Mouse (Mus musculus) spleen, embryonic (tissue): ENCODE data around the gene Immp2l.

Experiments used
- CTCF ChIA-PET: fragments of 350-600 bp; sonication (Branson Sonifier 250); formaldehyde crosslinking; loops from one replicate; lab custom pipeline; 2022; lab: Charles Lee

Gene Immp2l

DNA sequence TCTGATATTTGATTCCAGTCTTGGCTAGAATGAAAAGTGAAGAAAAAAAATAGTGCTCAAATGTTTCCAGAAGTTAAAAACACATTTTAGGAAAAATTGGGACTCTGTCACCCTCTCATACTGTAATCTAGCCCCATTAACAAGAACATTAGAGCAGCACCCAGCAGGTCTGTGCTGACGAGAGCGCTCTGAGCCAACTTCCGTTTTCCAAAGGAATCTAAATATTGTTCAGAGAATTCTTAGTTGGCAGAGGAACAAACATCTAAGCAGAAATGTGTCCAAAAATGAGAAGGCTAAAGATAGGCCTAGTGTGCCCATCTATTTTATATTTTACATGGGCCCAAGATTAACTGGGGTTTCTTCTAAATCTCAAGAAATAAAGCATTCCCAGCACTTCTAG is 486.7 kb downstream of the Immp2l start:
- CTCF ChIA-PET, result no interaction called here

DNA sequence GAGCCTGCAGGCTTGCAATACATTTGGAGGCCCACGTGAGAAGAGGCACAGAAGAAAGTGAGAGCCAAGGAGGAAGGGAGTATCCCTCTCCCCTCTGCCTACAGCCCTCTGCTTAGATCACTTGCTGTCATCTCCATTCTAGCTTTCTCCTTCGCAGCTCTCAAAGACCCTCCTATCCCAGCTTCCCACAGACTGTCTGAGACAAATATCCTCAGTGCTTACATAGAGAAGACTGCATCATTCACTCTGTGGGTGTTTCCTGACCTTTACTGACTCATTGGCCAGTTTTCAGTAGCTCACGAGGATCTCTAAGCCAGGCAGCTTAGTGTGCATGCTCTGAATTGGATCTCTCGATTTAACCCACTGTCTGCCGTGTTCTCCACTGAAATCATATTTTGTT is 495.0 kb downstream of the Immp2l start:
- CTCF ChIA-PET, result no interaction called here

DNA sequence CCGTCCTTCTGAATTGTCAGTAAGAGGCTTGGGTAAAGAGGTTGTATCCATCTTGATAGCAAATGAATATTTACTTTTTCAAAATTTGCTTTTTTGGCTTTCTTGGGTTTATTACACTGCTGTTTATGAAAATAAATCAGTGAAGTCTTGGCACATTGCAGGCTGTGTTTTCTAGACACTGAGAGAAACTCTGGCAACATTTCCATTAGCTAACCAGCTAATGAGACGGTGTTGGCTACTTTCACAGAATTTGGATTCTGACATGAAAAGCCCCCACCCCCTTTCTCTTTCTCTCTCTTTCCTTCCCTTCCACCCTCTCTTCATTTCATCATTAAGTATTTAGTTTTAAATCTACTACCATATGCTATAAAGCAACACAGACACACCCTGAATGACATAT is 496.4 kb downstream of the Immp2l start:
- CTCF ChIA-PET, result no interaction called here

DNA sequence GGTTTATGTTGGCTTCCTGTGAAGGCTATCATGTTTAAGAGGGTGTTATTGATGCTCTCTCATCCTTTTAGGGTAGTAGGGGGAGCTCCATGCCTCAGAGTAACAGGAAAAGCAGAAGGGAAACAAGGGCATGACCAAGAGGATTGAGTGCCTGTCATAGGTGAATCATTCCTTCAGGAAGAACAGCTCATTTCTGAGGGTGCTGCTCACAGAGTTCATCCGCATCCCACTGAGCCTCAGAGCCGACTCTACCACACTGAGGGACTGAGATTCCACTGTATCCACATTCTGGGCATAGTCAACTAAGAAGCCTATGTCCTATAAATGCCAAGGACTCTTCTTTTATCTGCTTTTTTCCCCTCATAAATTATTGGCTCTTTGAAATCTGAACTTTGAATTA is 497.8 kb downstream of the Immp2l start:
- CTCF ChIA-PET, result no interaction called here

DNA sequence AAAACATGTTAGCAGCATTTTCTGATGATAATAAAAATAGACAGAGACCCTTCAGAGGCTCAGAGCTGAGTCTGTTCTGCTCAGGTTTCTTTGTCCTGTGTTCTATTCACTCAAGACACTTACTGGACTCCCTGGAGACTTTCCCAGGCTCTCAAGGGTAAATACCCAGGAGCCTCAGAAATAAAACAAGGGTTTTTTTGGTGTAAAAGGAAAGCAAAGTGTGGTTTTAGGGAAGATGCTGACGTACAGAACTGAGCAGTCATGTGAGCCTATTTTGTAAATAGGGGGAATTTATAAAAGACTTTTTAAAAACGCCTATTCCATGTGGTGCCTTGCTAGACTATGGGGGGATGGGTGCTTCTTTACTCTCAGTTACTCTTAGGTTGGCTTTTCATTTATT is 502.8 kb downstream of the Immp2l start:
- CTCF ChIA-PET, result no interaction called here

DNA sequence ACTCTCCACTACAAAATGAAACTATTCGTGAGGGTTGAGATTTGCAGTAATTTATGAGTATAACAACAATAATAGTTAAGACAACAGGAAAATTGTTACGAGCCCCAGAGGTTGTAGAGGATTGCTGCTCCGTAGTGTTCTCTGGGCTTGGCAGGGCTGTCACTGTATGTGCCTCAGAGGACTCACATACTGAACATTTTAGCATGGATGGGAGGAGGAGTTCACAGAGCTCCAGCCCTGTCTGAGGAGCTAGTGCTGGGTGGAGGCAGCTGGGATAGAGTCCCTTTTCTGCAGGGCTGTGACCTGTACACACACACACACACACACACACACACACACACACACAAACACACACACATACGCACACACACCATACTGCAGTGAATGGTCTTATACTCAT is 504.5 kb downstream of the Immp2l start:
- CTCF ChIA-PET, result interaction anchor here (0.6 kb wide), 1 partner anchor 541 kb away, joined by 3 read pairs; no protein-coding TSS in a partner anchor

DNA sequence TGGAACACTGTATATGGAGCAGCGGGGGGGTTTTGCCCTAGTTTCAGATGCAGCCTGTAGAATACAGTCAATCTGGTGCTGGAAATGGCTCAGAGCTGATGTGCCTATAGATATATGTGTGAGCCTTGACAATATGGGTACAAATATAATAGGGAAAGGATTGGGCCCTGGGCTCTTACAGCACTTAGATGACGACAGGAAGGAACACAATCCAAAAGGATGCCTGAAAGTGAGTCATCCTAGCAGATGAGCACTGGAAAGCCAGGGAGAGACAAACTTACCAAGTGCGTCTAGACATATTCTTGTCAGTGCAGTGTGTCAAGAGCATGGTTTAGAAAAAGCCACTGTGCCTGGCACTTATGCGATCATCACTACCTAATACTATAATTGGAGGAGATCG is 516.1 kb downstream of the Immp2l start:
- CTCF ChIA-PET, result no interaction called here

DNA sequence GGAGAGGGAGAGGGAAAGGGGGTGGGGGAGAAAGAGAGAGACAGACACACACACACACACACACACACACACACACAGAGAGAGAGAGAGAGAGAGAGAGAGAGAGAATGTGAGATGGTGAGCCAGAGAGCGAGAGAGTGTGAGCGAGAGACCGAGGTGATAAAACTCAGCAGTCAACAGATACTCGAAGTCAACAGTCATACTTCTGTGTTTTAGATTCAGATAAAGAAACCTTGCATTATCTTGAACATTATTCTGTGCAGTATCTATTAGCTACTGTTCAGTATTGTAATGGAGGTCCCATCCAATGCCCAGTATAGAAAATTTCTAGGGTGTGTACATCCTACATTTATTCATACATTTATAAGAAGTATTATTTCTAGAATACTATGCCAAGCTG is 527.7 kb downstream of the Immp2l start:
- CTCF ChIA-PET, result no interaction called here

DNA sequence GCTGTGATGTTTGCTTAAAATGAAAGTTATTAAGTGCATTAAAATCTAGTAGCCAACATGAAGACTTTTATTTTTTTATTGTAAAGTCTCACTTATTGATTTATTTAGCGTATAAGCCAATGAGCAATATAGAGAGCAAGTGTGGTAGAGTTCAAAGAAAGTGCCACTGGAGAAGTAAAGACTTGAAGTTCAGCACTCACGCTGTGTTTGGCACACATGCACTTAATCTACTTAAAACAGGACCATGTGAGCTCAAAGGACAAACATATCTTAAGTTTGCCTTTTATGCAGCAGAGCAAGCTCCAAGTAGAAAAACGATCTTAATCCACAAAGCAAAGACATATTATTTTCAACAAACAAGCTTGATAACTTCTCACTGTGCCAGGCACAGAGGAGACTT is 533.9 kb downstream of the Immp2l start:
- CTCF ChIA-PET, result no interaction called here

DNA sequence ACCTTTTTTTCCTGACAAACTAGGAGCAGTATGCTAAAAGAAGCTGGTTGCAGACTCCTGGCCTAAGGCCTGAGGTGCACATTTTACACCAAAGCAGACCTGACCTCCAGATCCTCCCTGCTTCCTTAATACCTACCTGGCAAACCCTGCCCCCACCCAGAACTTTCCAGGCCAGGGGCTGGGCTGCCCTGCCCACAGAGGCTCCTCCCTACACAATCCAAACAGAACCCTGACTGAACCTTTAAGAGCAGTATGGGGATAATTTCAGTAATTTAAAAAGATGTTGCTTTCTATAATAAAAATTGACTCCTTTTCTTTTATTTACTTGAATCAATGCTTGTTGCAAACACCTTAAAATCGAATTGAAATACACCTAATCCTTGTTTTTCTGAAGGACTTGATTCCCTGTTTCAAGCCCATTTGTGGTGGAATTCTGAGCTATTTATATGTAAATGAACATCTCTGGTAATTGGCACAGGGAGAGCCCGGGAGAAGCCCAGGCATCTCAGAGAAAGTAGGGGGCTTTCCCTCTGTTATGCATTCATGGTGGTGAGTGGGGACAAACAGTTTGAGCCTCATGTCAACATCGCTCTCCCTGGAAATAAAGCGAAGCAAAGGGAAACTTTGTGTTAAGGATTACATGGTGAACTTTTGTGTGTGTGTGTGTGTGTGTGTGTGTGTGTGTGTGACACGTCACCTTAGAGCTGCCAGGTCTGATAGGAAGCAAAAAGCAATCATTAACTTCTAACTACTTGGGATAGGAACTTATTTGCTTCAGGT is 535.3 kb downstream of the Immp2l start:
- CTCF ChIA-PET, result interaction anchor here (0.7 kb wide), 1 partner anchor 1567 kb away, joined by 4 read pairs; no protein-coding TSS in a partner anchor

DNA sequence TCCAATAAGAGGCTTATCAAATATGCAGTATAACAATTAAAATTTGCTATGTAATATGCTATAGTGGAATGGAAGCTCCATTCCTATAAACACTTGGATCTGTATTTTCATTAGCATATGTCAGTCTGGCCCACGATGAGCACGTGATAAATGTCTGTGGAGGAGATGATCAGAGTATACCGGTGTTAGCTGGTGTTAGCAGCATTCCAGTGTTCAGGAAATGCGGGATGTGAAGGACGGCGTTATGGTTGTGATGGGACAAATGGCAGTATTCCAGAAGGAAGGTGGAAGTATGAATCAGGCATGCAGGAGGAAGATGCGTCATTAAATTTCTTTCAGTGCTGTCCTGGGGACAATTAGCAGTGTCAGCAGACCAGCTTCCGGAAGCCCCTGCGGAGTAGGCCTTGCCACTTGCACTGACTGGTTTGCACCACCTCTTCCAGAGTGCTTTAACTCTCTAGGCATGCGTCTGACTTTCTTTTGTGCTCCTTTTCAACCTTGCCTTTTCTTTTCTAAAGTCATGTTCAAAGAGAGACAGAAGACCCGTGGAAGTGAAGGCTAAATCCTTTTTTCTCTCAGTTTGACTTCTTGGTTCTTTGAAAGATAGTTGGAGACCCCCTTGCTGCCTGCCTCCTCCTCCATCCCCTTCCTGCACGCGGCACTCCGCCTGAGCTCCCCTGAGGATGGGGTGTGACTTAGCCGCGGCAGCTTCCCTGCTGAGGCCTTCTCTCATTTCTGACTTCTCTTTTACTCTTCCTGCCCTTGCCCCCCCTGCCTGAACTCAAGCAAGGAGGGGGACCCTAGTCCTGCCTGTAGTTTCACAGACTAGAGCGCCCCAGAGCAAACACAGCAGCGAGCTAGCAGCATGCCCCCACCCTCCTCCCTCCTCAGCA is 541.9 kb downstream of the Immp2l start:
- CTCF ChIA-PET, result no interaction called here

DNA sequence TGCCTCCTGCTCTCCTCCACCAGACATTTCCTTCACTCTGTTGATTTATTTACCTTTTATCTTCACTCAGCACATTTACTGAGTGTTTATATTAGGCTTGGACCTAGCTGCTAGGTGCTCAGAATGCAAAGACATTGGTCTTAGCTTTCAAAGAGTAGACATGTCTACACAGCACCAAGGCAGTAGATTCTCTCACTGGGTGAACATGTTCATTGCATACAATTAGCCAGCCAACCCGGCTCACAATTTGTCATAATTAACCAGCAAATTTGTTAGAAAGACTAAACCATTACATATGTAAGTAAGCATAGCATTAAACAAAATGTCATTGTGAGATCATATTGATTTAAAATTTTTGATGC is 542.5 kb downstream of the Immp2l start:
- CTCF ChIA-PET, result no interaction called here

DNA sequence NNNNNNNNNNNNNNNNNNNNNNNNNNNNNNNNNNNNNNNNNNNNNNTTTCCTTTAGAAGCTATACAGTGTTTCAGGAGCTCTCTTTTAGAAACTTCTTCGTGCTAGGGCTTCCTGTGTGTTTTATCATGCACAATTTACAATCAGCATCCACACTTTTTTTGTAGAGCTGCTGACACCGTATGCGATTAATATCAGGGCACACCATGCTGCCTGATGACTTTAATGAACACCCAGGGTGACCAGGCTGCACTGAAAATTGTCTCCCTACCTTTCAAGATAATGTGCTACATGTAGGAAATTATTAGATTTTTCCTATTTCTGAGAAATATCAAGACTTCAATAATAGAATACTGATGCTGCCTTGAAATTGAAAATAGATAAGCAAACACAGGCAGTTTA is 549.9 kb downstream of the Immp2l start:
- CTCF ChIA-PET, result no interaction called here

DNA sequence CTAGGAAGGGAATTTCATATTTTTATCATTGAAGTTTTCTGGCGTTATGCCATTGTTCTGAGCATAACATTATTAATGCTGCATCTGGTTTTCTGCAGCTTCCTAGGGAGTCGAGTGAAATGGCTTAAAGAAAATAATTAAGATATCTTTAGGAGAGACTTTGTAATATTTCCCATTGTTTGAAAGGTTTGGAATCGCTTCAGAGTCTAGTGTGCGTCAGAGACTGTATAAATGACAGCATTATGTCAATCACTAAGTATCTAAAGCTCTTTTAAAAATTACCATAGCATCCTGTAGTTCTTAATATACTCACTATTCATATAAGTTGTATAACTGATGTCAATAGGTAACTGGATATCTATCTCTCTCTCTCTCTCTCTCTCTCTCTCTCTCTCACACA is 551.3 kb downstream of the Immp2l start:
- CTCF ChIA-PET, result interaction anchor here (0.7 kb wide), 1 partner anchor 227 kb away, joined by 5 read pairs; no protein-coding TSS in a partner anchor

DNA sequence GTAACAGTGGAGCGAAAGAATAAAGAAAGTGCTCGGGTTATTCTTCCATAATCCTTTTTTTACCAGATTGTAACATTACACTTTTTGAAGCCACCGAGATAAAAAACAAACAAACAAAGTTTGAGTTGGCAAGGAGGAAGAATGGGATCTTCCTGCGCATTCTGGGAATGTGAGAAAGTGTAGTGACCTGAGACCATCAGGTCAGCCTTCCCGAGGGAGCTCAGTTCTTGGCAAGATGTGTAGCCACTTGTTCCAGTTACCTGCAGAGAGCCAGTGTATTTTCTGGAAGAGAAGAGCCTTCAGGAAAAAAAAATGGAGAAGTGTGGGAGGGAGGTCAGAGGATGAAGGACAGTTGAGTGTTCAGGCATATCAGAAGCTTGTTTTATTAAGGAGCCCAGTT is 569.5 kb downstream of the Immp2l start:
- CTCF ChIA-PET, result no interaction called here

DNA sequence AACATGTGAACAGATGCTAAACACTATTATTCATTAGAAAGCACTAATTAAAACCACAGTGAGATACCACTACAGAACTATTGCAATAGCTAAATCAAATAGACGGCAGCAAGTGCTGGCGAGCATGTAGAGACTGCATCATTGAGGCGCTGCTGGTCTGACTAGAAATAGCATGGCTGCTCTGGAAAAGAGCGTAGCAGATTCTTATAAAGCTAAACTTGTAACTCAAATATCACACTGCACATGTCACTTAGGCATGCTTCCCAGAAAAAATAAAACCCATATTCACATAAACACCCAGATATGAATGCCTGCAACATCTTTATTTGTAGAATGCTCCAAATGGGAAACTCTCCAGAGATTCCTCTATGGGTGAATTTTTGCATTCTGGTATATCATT is 570.1 kb downstream of the Immp2l start:
- CTCF ChIA-PET, result no interaction called here

DNA sequence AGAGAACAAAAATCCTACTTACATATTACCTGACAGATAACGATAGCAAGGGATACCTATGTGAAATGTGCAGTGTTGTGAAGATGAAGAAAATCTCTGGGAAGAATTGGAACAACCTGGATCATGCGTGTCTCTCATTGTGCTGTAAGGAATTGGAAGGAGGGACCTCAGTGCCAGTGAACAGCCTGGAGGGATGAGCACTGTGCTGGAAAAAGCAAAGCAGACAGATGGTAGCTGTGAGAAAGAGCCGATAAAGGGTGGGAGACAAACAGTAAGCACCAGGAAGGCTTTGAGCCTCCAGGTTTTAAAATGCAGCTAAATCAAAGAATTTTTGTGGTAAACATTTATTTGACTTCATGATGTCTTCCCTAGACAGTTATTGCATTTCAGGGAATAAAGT is 591.4 kb downstream of the Immp2l start:
- CTCF ChIA-PET, result interaction anchor here (0.6 kb wide), 1 partner anchor 30 kb away, joined by 6 read pairs; no protein-coding TSS in a partner anchor

DNA sequence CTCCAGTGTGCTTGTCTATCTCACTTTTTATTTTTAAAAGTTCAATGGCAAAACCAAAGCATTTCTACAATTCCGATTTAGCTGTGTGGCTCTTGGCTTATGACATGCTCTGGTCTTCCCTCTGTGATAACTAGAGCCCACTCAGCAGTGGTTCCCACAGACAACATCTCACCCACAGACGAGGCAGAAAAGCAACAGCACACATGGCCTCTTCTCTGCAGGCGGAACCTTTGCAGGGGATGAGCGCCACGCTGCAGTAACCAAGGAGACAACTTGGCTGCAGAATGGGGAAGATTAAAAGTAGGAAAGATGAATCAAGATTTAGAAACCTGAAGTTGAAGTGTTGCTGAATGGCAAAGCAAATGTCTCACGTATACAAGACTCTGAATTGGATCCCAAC is 597.5 kb downstream of the Immp2l start:
- CTCF ChIA-PET, result no interaction called here

DNA sequence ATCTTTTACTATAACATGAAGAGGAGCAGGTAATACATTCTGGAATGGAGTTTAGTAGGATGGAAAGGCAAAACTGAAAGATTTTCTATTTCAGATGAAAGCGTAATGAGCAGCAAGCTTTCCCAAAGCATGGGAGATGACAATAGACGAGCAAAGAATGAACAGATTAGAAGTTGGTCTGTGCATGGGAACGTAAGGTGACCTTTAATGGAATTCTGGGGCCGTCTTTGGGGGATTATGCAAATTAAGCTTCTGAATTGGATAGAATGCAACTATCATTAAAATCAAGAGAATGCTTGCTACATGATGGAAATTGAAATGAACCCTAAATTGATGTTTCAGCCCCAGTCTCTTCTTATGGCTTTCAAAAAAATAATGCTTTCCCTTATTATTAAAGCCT is 619.4 kb downstream of the Immp2l start:
- CTCF ChIA-PET, result no interaction called here

DNA sequence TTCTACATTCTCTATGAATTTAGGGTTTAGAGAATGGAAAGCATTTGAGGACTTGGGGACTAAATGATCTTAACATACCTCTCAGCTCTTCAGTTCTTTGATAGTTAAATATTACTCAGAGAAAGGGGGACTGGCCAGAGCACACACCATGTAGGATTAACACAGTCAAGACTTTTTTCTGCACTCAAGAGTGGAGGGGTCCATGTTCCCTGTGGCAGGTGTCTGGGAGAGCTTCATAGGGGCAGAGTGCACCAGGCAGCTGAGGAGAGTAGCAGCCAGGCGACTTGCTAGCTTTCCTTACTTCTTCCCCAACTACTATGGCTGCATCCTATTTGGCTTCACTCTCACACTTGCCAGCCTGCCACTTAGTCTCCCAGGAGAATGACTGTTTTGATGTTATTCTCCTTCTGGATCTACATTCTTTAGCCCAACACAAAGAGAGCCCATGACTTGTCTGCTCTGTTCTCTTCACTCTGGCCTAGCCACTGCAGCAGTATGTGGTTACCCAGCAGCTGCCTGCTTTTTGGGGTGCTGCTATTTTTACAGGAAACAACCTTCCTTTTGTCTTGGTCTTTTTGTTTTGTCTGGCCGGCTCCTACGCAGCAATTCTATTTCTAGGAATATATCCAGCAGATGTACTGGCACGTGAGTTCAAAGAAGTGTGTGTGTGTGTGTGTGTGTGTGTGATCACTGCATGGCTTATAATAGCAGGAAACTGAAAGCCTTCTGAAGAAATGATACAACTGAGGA is 621.1 kb downstream of the Immp2l start:
- CTCF ChIA-PET, result no interaction called here

DNA sequence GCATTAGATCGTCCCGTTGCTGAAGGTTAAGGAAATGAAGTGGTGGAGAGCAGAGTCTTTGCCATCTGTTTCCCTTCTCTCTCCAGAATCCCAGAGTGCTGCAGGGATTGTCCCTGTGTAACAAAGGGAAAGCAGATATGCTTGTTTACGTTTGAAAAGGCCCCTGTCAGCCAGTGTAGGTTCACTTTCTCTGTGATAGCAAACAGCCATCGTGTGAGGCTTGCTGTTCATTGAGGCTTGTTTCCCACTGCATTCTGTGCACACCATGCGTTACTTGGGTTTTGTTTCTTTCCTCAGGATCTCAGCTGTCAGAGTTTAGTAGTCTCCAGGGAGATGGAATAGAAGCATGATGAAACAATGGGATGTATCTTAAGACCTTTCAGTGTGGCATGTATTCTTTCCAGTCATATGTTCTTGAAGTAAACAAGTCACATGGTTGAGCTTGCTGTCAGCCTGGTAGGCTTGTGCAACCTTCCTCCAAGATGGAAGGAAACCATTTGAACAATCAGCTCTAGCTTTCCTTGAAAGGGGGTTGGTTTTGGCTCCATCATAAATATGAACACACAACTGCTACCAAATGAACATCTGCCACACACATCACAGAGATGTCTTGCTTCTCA is 623.2 kb downstream of the Immp2l start:
- CTCF ChIA-PET, result no interaction called here

DNA sequence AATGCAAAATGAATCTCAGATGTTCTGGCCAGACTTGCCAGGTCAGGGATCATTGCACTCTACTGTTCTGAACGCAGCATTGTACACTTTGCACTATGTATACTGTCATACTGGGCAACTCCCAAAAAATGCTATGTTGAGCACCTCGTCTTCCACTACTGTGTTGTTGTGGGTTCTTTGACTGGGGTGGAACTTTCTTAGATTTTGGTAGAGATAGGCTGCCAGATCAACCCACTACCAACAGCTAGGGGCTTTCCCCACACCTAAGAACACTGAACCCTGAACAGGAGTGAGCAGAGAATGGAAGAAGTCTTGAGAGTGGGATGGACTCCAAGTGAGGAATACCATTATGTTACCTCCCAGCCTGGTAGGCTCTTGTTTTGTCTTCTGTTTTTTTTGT is 623.8 kb downstream of the Immp2l start:
- CTCF ChIA-PET, result no interaction called here
